Mouse (Mus musculus) liver, embryonic 14.5 days (tissue): ENCODE measurements around the gene Zfp275. TPM values are rescaled to one million over a fixed set of nuclear protein-coding genes. Genes with fewer than 3 reads are reported as not detected.

Experiments
- ATAC-seq: fragments of 200-750 bp; cut with Nextera tagmentation; 2 replicates; pipeline ENCODE4 v1.8.0; 2017; ENCODE audit warnings: moderate number of reproducible peaks, mild to moderate bottlenecking, moderate library complexity; ENCODE audit not compliant: insufficient read depth
- DNase-seq, 3 experiments: peaks; one replicate each; pipeline ENCODE4 v3.0.0-alpha.2; 2012 to 2013; ENCODE audit warnings: low read depth in 3 of 3, low spot score in 3 of 3
- H3K27ac ChIP-seq: fragments of 300-500 bp; sonication (generic); 2 replicates; pipeline ENCODE4 v1.5.1; 2014; ENCODE audit warnings: moderate library complexity, mild to moderate bottlenecking, control low read depth, inconsistent platforms
- H3K27me3 ChIP-seq: fragments of 300-500 bp; sonication (generic); 2 replicates; pipeline ENCODE4 v1.6.1; 2014; ENCODE audit warnings: mild to moderate bottlenecking, low read length, moderate library complexity; ENCODE audit not compliant: control insufficient read depth, insufficient read depth
- H3K36me3 ChIP-seq: fragments of 300-500 bp; sonication (generic); replicated peaks from 2 replicates; pipeline ENCODE4 v1.6.1; 2014; ENCODE audit warnings: low read depth; ENCODE audit not compliant: control insufficient read depth, insufficient read depth
- H3K4me1 ChIP-seq, 2 experiments: fragments of 200-500 bp in 1 of 2; fragments of 300-500 bp in 1 of 2; sonication (generic) in 1 of 2; replicated peaks; 2 replicates each; pipeline ENCODE4 v1.6.1; 2012 to 2014; ENCODE audit warnings: antibody characterized with exemption in 1 of 2, inconsistent platforms in 1 of 2, low read length in 1 of 2; ENCODE audit not compliant: control insufficient read depth in 2 of 2, insufficient read depth in 2 of 2
- H3K4me2 ChIP-seq: fragments of 300-500 bp; sonication (generic); 2 replicates; pipeline ENCODE4 v1.6.1; 2014; ENCODE audit warnings: low read depth, mild to moderate bottlenecking, control low read depth, moderate library complexity
- H3K4me3 ChIP-seq, 2 experiments: fragments of 200-500 bp in 1 of 2; fragments of 300-500 bp in 1 of 2; sonication (generic) in 1 of 2; 2 replicates each; pipeline ENCODE4 v1.5.1; 2012 to 2014; ENCODE audit warnings: low read depth in 2 of 2, low read length in 2 of 2, mild to moderate bottlenecking in 2 of 2, control low read depth in 1 of 2, inconsistent platforms in 1 of 2, moderate library complexity in 1 of 2; ENCODE audit not compliant: insufficient read depth in 1 of 2
- H3K9ac ChIP-seq: fragments of 300-500 bp; sonication (generic); replicated peaks from 2 replicates; pipeline ENCODE4 v1.6.1; 2014; ENCODE audit warnings: mild to moderate bottlenecking, control low read depth, moderate library complexity
- H3K9me3 ChIP-seq: fragments of 300-500 bp; sonication (generic); 2 replicates; pipeline ENCODE4 v1.6.1; 2016; ENCODE audit warnings: low read length, mixed read lengths; ENCODE audit not compliant: control insufficient read depth
- CTCF ChIP-seq: IDR thresholded peaks from 2 replicates; pipeline ENCODE4 v1.5.1; 2016; ENCODE audit warnings: antibody characterized with exemption, low read depth, control low read depth
- EP300 ChIP-seq: IDR thresholded peaks from 2 replicates; pipeline ENCODE4 v1.6.1; 2016; ENCODE audit warnings: antibody characterized with exemption, low read depth
- WGBS: fragments of 180-500 bp; shearing (Covaris S2); extraction: QIAGEN DNeasy Blood & Tissue Kit; methylation state at CpG from one replicate; pipeline ENCODE4 v1.1.7; 2014; ENCODE audit not compliant: insufficient replicate concordance; 5-methylcytosine and 5-hydroxymethylcytosine counted together
- polyA plus RNA-seq, 2 experiments: library from polyadenylated mRNA; depleted of rRNA in 1 of 2; stranded (reverse) in 1 of 2; unstranded in 1 of 2; fragments of >200 nt; fragmentation: Nextera tagmentation in 1 of 2; extraction: Ambion mirVana in 1 of 2; gene quantifications; 2 replicates each; pipeline versions ENCODE4 v1.2.1 to v1.2.3; 2012 to 2014

The Zfp275 gene
- polyA plus RNA-seq, 2 experiments, result 2.2 to 3.1 TPM

- TF ChIP-seq CTCF, result no peak
- TF ChIP-seq EP300, result no peak
- Histone ChIP-seq H3K4me1 (peaks cover 0 to 7% of the 10 kb centered on the region in 2 experiments; a peak in 2 of 4 replicates), H3K4me2 (peak overlapping the region; percentile 59), H3K36me3 (no peaks in the 10 kb centered on the region), H3K9me3 (no peaks in the 10 kb centered on the region), H3K27ac (no peak overlapping the region), H3K4me3 (peak overlapping the region; percentile 48 to 61), H3K27me3 (no peaks in the 10 kb centered on the region; the same call in 1 of the 2 replicates), H3K9ac (peak overlapping the region; percentile 52)
- WGBS, result 15% methylated on average over 15 of the region's 15 CpGs
- ATAC-seq, result peak; percentile 33
- DNase-seq, result no peak
These were observed 717 bp downstream of the Zfp275 start for GRCm38 (mm10) chrX:73342941-73343735.

- no peak overlapping the region for H3K4me3 ChIP-seq
- H3K4me2 ChIP-seq, result peak overlapping the region; percentile 59
- no peak for ATAC-seq
- no peak overlapping the region for H3K9ac ChIP-seq
- peaks cover 0 to 7% of the 10 kb centered on the region in 2 experiments; a peak in 2 of 4 replicates for H3K4me1 ChIP-seq
- whole genome bisulfite sequencing, result 20% methylated on average over 1 of the region's 1 CpGs
- no peaks in the 10 kb centered on the region; the same call in 1 of the 2 replicates for H3K27me3 ChIP-seq
- no peak for DNase-seq
- no peak overlapping the region for H3K27ac ChIP-seq
- no peaks in the 10 kb centered on the region for H3K36me3 ChIP-seq
- H3K9me3 ChIP-seq, result no peaks in the 10 kb centered on the region
- TF ChIP-seq CTCF (no peak), EP300 (no peak)
These were observed 1.4 kb downstream of the Zfp275 start for GRCm38 (mm10) chrX:73343802-73344201.

GRCm38 (mm10) chrX:73344346-73344745 is 1.9 kb downstream of the Zfp275 start:
- Histone ChIP-seq H3K27ac (no peak overlapping the region), H3K36me3 (no peaks in the 10 kb centered on the region), H3K27me3 (no peaks in the 10 kb centered on the region; the same call in 1 of the 2 replicates), H3K9me3 (no peaks in the 10 kb centered on the region), H3K4me1 (peaks cover 0 to 7% of the 10 kb centered on the region in 2 experiments; a peak in 2 of 4 replicates), H3K9ac (no peak overlapping the region), H3K4me3 (no peak overlapping the region), H3K4me2 (no peak overlapping the region)
- ATAC-seq, result no peak
- WGBS, result 67% methylated on average over 1 of the region's 1 CpGs
- DNase-seq, result no peak
- TF ChIP-seq EP300 (no peak), CTCF (no peak)

- 65% methylated on average over 2 of the region's 2 CpGs for WGBS
- no peak for TF ChIP-seq CTCF
- no peak for TF ChIP-seq EP300
- no peaks in the 10 kb centered on the region for H3K4me1 ChIP-seq
- no peak overlapping the region for H3K9ac ChIP-seq
- no peak overlapping the region for H3K4me3 ChIP-seq
- H3K36me3 ChIP-seq, result no peaks in the 10 kb centered on the region; the same call in 1 of the 2 replicates
- no peaks in the 10 kb centered on the region for H3K9me3 ChIP-seq
- H3K27ac ChIP-seq, result no peak overlapping the region
- ATAC-seq (no peak), DNase-seq (no peak)
- H3K27me3 ChIP-seq, result no peaks in the 10 kb centered on the region
- H3K4me2 ChIP-seq, result no peak overlapping the region
These were observed 13.7 kb downstream of the Zfp275 start for GRCm38 (mm10) chrX:73356163-73356562.

GRCm38 (mm10) chrX:73356719-73357118 is 14.3 kb downstream of the Zfp275 start:
- Histone ChIP-seq H3K4me3 (no peak overlapping the region), H3K27me3 (no peaks in the 10 kb centered on the region), H3K36me3 (no peaks in the 10 kb centered on the region; the same call in 1 of the 2 replicates), H3K27ac (no peak overlapping the region), H3K4me2 (no peak overlapping the region), H3K9ac (no peak overlapping the region), H3K9me3 (no peaks in the 10 kb centered on the region), H3K4me1 (no peaks in the 10 kb centered on the region)
- no peak for DNase-seq
- no peak for TF ChIP-seq EP300
- TF ChIP-seq CTCF, result no peak
- 70% methylated on average over 1 of the region's 1 CpGs for WGBS
- ATAC-seq, result no peak
